Mouse (Mus musculus) midbrain, embryonic 12.5 days (tissue): ENCODE data around the gene Fam133b. TPM values are rescaled to one million over a fixed set of nuclear protein-coding genes. Genes with fewer than 3 reads are reported as not detected.
A peak's percentile ranks its signal among the peaks of the same experiment; 100 is the strongest.

ENCODE experiments used
- ATAC-seq: fragments of 200-750 bp; cut with Nextera tagmentation; 2 replicates; pipeline ENCODE4 v1.8.0; 2017; ENCODE audit warnings: low read depth, moderate TSS enrichment, moderate library complexity; ENCODE audit not compliant: low FRiP score
- H3K27ac ChIP-seq: fragments of 300-500 bp; sonication (generic); replicated peaks from 2 replicates; pipeline ENCODE4 v1.5.1; 2016; ENCODE audit warnings: mild to moderate bottlenecking
- H3K27me3 ChIP-seq: fragments of 300-500 bp; sonication (generic); 2 replicates; pipeline ENCODE4 v1.6.1; 2016; ENCODE audit warnings: mild to moderate bottlenecking
- H3K36me3 ChIP-seq: fragments of 300-500 bp; sonication (generic); 2 replicates; pipeline ENCODE4 v1.6.1; 2016
- H3K4me1 ChIP-seq: fragments of 300-500 bp; sonication (generic); 2 replicates; pipeline ENCODE4 v1.6.1; 2016
- H3K4me2 ChIP-seq: fragments of 300-500 bp; sonication (generic); replicated peaks from 2 replicates; pipeline ENCODE4 v1.6.1; 2016; ENCODE audit warnings: mild to moderate bottlenecking, moderate library complexity
- H3K4me3 ChIP-seq: fragments of 300-500 bp; sonication (generic); 2 replicates; pipeline ENCODE4 v1.5.1; 2016; ENCODE audit warnings: mild to moderate bottlenecking
- H3K9ac ChIP-seq: fragments of 300-500 bp; sonication (generic); replicated peaks from 2 replicates; pipeline ENCODE4 v1.6.1; 2016; ENCODE audit warnings: mild to moderate bottlenecking, moderate library complexity
- H3K9me3 ChIP-seq: fragments of 300-500 bp; sonication (generic); 2 replicates; pipeline ENCODE4 v1.6.1; 2016; ENCODE audit warnings: mild to moderate bottlenecking
- WGBS: fragments of 180-500 bp; shearing (Covaris S2); methylation state at CpG from one replicate; pipeline ENCODE4 v1.1.7; 2016; 5-methylcytosine and 5-hydroxymethylcytosine counted together
- polyA plus RNA-seq: library from polyadenylated mRNA; unstranded; fragments of >200 nt; fragmentation: Nextera tagmentation; extraction: Ambion mirVana; gene quantifications from 2 replicates; pipeline ENCODE4 v1.2.1, GENCODE M21; 2016

Gene Fam133b
- polyA plus RNA-seq, 1 experiment from 2014 or later, result 36.4 TPM

DNA sequence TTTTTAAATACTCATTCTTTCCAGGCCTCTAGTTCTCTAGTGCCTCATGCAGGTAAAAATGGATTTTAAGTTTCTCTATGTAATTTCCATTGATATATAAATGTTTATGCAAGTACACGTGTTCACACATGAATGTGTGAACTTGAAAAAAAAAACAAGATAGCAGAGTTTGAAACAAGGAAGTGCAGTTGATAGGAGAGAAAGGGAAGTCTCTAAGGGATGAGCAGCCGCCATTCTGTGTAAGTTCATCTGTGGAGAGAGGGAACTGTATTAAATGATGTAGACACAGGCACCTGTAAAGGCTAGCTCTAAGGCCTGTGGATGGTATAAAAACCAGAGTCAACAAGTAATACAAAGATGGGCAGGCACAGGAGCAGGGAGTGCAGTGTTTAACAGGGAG is 38.1 kb upstream of the Fam133b start:
- Histone ChIP-seq H3K36me3 (no peaks in the 10 kb centered on the region), H3K9me3 (no peaks in the 10 kb centered on the region), H3K4me2 (no peak overlapping the region), H3K27me3 (no peaks in the 10 kb centered on the region), H3K4me3 (no peak overlapping the region), H3K4me1 (no peaks in the 10 kb centered on the region), H3K9ac (no peak overlapping the region), H3K27ac (no peak overlapping the region)
- no peak for ATAC-seq
- 82% methylated on average over 2 of the region's 2 CpGs for WGBS

DNA sequence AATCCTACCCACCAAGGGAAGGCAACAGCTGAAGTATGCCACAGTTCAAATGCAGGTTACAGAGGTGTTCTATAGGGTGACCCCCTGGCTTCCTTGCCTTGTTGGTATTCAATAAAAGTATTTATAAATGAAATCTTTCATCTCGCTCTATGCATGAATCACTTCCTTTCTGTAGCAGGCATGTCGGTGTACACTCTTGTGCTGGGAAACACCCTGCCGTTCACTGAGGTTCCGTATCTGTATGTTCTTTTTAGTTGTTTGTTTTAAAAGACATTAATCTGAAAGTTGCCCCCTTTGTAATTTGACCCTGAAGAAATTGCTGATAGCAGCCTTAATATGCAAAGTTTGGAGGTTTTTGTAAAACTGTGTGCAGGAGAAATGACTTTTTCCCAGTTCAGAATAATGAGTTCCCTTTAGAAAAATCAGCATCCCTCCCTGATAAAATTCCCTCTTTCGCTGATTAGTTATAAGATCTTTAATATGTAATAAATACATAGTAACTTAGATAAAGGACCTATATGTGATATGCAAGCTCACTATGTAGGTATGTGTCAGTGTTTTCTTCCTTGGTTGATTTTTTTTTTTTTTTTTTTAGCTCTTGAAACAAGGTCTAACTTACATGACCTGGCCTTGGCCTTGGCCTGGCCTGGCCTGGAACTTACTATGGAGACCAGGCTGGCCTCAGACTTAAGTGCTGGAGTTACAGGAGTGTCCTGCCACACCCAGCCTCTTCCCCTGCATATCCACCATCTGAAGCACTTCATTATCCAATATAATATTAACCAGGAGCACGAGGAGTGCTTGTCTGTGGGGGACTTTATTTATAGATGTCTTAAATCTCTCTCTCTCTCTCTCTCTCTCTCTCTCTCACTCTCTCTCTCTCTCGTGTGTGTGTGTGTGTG is 34.9 kb upstream of the Fam133b start:
- Histone ChIP-seq H3K9ac (no peak overlapping the region), H3K4me2 (no peak overlapping the region), H3K36me3 (no peaks in the 10 kb centered on the region), H3K9me3 (no peaks in the 10 kb centered on the region), H3K4me3 (no peak overlapping the region), H3K27ac (no peak overlapping the region), H3K27me3 (no peaks in the 10 kb centered on the region), H3K4me1 (no peaks in the 10 kb centered on the region)
- WGBS, result 90% methylated on average over 7 of the region's 7 CpGs
- no peak for ATAC-seq

DNA sequence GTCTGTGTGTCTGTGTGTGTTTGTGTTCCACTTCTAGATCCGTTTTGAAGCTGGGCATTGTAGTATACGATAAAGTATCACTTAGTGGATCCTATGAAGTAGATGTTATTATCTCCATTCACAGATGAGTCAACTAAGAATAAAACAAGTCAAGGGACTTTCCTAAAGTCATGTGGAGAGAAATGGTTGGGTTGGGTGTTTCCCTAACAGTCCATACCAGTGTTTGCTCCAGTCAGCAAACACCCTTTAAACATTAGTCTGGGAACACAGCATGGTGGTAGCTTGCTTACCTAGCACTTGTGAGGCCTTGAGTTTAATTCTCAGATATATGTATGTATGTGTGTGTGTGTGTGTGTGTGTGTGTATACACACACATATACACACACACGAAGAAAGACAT is 34.1 kb upstream of the Fam133b start:
- ATAC-seq, result no peak
- H3K4me1 ChIP-seq, result no peaks in the 10 kb centered on the region
- H3K9ac ChIP-seq, result no peak overlapping the region
- no peaks in the 10 kb centered on the region for H3K36me3 ChIP-seq
- H3K4me2 ChIP-seq, result no peak overlapping the region
- H3K27me3 ChIP-seq, result no peaks in the 10 kb centered on the region
- no peak overlapping the region for H3K4me3 ChIP-seq
- no peak overlapping the region for H3K27ac ChIP-seq
- WGBS, result 83% methylated on average over 3 of the region's 3 CpGs
- no peaks in the 10 kb centered on the region for H3K9me3 ChIP-seq

DNA sequence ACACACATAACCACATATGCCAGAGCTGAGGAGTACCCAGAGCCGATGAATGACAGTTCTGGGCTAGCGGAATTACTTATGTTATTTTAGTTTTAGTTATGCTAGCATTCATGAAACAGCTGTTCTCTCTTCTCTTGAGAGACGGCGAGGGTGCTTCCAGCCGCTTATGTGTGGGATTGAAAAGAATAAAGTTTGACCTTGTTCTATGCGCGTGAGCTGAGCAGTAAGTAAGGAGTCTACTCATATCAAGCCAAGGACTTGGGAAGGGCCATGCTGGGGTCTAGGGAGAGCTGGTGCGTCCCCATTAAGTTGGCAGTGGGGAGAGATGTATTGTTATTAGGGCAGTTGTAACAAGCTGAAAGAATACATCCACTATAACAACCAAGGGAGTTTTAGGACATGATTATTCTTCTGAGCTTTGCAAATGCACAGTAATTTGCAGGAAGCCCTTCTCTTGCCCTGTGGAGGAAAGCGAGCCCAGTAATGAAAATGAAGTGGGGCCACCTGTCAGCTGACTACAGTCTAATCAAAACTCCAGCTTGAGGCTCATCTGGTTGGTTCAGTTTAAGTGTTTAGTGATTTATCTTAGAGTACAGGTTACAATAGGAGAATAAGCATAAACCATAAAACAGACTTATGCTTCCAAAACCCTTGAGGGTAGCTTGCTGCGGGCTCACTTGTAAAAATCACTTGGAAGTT is 32.4 kb upstream of the Fam133b start:
- no peak overlapping the region for H3K4me3 ChIP-seq
- H3K9me3 ChIP-seq, result no peaks in the 10 kb centered on the region
- no peaks in the 10 kb centered on the region for H3K36me3 ChIP-seq
- H3K27me3 ChIP-seq, result no peaks in the 10 kb centered on the region
- H3K4me1 ChIP-seq, result no peaks in the 10 kb centered on the region
- WGBS, result 90% methylated on average over 10 of the region's 10 CpGs
- H3K27ac ChIP-seq, result no peak overlapping the region
- ATAC-seq, result no peak
- no peak overlapping the region for H3K9ac ChIP-seq
- H3K4me2 ChIP-seq, result no peak overlapping the region

DNA sequence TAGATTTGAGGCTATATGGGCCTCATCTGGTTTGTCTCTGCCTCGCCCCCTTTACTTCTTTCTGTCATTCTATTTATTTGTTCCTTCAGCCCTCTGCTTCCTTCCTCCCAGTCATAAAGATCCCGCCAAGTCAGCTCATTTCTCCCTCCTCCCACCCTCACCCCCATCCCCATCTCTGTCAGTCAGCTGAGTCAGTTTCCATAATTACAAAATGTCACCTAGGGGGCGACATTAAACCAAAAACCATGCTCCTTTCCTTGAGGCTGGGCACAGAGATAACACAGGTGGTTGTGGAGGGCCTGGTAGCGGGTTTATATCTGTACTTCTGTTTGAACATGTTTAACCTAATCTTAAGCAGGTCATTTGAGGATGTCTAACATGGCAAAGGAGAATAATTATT is 31.0 kb upstream of the Fam133b start:
- peak; percentile 38; the same call in 1 of the 2 replicates for ATAC-seq
- H3K9me3 ChIP-seq, result no peaks in the 10 kb centered on the region
- H3K36me3 ChIP-seq, result no peaks in the 10 kb centered on the region
- H3K4me3 ChIP-seq, result no peak overlapping the region
- H3K4me2 ChIP-seq, result no peak overlapping the region
- H3K9ac ChIP-seq, result no peak overlapping the region
- no peak overlapping the region for H3K27ac ChIP-seq
- WGBS, result 48% methylated on average over 4 of the region's 4 CpGs
- H3K27me3 ChIP-seq, result no peaks in the 10 kb centered on the region
- no peaks in the 10 kb centered on the region for H3K4me1 ChIP-seq

DNA sequence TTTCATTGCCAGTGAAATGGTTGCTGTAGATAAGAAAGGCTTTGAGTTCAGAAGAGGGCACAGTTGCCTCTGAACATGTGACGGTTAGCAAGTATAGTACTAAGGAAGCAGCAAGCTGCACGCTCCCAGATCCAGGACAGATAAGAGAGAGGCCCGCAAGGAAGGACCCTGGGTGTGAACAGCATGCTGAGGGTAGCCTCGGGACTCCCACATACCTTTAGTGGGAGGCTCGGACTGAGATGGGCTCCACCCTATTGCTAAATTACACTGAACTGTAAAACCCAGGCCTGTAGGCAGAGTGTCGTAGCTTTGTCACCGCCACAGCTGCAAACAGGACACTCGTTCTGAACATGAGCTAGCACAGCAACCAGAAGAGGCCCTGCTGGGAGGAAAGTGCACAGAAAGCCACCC is 28.7 kb upstream of the Fam133b start:
- Histone ChIP-seq H3K36me3 (no peaks in the 10 kb centered on the region), H3K27ac (no peak overlapping the region), H3K4me2 (no peak overlapping the region), H3K9me3 (no peaks in the 10 kb centered on the region), H3K27me3 (no peaks in the 10 kb centered on the region), H3K4me1 (no peaks in the 10 kb centered on the region), H3K4me3 (no peak overlapping the region), H3K9ac (no peak overlapping the region)
- ATAC-seq, result no peak
- 77% methylated on average over 8 of the region's 8 CpGs for WGBS

DNA sequence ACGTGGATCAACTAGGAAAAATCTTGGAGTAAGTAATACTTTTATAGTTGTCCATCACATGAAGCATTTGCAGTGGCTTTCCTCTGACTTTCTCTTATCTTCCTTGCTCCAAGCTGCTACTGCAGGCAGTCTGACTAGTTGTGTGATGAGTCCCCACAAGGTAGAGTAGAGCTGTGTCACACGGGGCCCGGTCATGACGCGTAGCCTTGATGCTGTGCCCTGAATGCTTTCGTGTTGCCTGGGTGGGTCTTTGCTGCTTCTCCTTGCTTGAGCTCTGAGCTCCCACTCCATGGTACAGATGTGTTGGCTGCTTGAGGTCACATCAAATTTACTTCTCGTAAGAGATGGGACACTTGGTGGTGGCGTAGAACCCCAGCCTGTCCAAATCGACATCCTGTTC is 28.2 kb upstream of the Fam133b start:
- Histone ChIP-seq H3K36me3 (no peaks in the 10 kb centered on the region), H3K9me3 (no peaks in the 10 kb centered on the region), H3K9ac (no peak overlapping the region), H3K4me2 (no peak overlapping the region), H3K4me3 (no peak overlapping the region), H3K27ac (no peak overlapping the region), H3K27me3 (no peaks in the 10 kb centered on the region), H3K4me1 (no peaks in the 10 kb centered on the region)
- whole genome bisulfite sequencing, result 91% methylated on average over 9 of the region's 9 CpGs
- no peak for ATAC-seq

DNA sequence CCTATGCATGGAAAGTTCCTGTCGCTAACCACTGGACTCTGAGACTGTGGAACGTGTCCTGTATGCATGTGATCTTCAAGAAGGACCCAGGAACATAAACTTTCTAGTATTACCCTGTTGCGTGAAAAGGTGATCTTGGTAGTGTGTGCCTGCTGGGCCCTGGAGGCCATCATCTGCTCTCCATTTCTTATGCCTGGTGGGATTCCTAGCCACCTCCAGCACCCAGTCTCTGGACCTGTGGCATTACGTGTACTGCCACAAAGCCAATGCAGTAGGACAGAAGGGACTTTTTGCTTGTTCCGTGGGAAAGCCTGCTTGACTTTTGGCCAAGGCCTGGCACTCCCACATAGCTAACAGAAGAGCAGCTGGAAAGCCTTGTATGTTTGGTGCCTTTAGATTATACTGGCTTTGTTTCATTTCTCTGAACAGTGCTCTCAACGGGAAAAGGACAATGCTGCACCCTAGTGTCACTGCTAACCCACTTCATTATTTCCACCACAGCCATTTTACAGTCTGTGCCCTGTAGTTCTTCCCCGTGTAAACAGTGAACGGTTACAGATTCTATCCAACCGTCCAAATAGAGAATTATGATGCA is 27.1 kb upstream of the Fam133b start:
- no peaks in the 10 kb centered on the region for H3K36me3 ChIP-seq
- no peak overlapping the region for H3K27ac ChIP-seq
- no peaks in the 10 kb centered on the region for H3K4me1 ChIP-seq
- H3K9ac ChIP-seq, result no peak overlapping the region
- H3K27me3 ChIP-seq, result no peaks in the 10 kb centered on the region
- H3K4me3 ChIP-seq, result no peak overlapping the region
- ATAC-seq, result peak; percentile 42
- H3K4me2 ChIP-seq, result no peak overlapping the region
- no peaks in the 10 kb centered on the region for H3K9me3 ChIP-seq
- 72% methylated on average over 9 of the region's 9 CpGs for WGBS

DNA sequence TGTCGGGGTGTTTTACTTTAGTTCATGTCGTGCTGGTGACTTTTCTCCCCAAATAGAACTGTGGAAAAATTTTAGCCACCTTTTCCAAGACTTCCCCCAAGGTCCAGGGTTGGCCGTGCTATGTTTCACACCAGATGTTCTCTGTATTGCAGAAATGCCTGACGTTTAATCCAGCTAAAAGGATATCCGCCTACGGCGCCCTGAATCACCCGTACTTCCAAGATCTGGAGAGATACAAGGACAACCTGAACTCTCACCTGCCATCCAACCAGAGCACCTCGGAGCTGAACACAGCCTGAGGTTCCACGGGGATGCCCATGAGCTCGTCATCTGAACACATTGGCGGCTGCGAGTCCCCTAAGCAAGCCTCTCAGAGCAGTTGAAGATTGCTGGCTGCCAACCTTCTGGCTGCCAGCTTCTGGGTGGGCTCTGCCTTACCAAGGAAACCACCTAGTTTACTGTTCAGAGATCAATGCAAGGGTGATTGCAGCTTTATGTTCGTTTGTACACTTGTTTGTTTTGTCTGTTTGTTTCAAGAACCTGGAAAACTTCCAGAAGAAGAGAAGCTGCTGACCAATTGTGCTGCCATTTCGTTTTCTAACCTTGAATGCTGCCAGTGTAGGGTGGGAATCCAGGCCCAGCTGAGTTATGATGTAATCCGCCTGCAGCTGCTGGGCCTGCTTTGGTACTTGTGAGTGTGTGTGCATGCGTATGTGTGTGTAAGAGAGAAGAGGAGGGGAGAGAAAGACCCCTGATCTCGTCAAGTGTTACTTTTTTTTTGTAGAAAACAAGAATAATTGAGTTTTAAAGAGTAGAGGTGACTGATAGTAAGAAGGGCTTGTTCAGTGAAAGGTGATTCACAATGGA is 22.9 kb upstream of the Fam133b start:
- Histone ChIP-seq H3K36me3 (no peaks in the 10 kb centered on the region), H3K4me2 (no peak overlapping the region), H3K9ac (no peak overlapping the region), H3K9me3 (no peaks in the 10 kb centered on the region), H3K4me3 (no peak overlapping the region), H3K27me3 (no peaks in the 10 kb centered on the region), H3K27ac (no peak overlapping the region), H3K4me1 (no peaks in the 10 kb centered on the region)
- no peak for ATAC-seq
- WGBS, result 90% methylated on average over 18 of the region's 18 CpGs

DNA sequence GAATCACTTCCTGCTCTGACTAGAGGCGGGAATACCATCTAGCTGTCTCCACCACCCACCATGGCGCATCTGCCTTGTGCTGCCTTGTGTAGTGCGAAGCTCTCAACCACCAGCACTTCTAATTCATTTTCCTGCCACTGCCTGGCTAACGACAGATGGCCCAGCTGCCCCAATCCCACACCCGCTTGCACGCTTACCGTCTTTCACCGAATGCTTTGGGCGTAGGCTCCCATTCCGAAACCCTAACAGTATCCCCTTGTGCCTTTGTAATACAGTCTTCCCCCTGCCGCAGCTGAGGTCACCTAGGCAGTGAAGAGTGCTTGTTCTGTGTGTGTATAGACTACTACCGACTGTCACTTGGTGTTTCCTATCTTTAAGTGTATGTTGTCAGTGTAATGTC is 21.9 kb upstream of the Fam133b start:
- peak; percentile 30; the same call in 1 of the 2 replicates for ATAC-seq
- Histone ChIP-seq H3K4me1 (no peaks in the 10 kb centered on the region), H3K27ac (no peak overlapping the region), H3K4me3 (no peak overlapping the region), H3K4me2 (no peak overlapping the region), H3K9ac (no peak overlapping the region), H3K9me3 (no peaks in the 10 kb centered on the region), H3K36me3 (no peaks in the 10 kb centered on the region), H3K27me3 (no peaks in the 10 kb centered on the region)
- WGBS, result 90% methylated on average over 12 of the region's 12 CpGs

DNA sequence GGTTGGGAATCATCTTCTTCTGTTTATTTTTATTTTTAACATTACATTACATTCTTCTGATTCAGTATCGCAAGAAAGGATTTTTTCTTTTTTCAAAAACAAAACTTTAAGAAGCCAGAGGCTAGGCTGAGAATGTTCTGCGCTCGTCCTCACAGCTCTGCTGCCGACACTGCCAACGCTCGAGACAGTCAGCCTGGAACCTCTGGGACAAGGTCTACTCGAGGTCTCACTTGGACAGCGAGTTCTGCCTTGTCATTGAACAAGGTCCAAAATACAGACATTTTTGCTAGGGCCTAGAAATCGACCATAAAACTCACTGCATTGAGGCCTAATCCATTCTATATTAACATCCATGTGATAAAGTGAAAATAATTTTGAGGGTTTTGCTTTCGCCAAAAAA is 20.8 kb upstream of the Fam133b start:
- no peak overlapping the region for H3K4me3 ChIP-seq
- ATAC-seq, result no peak
- WGBS, result 92% methylated on average over 10 of the region's 10 CpGs

More for the DNA sequence above, 20.8 kb upstream of the Fam133b start:
- no peak overlapping the region for H3K4me2 ChIP-seq
- no peak overlapping the region for H3K9ac ChIP-seq
- H3K36me3 ChIP-seq, result no peaks in the 10 kb centered on the region
- H3K9me3 ChIP-seq, result no peaks in the 10 kb centered on the region
- no peaks in the 10 kb centered on the region for H3K27me3 ChIP-seq
- H3K27ac ChIP-seq, result no peak overlapping the region
- H3K4me1 ChIP-seq, result peaks cover 9% of the 10 kb centered on the region
